ENCODE assay signal across 13 mouse cellular contexts in genomic region chr13:97503391-97503790, GRCm38 (mm10).
"Had no signal": no experiment of that assay in that cellular context is flagged by ENCODE, and none has a peak within 500 bp of the region (broad histone marks: within the 10 kb centered on the region; RNA-seq: fewer than 3 reads in every experiment).

No protein-coding gene starts in this region.

- ATAC-seq: lung, postnatal 0 days; midbrain, embryonic 16.5 days had no signal

- H3K4me3 ChIP-seq: left cerebral cortex, adult 2 months; limb, embryonic 10.5 days; liver, embryonic 15.5 days; midbrain, embryonic 10.5 days; stomach, embryonic 15.5 days had no signal

- DNase-seq: kidney, adult 8-10 months; kidney, postnatal 25 days; lung, adult 2 months; lung, postnatal 4 days; thymus, adult 2 months; thymus, postnatal 25 days had no signal

- H3K27ac ChIP-seq: left cerebral cortex, adult 2 months; limb, embryonic 10.5 days; liver, embryonic 15.5 days; midbrain, embryonic 10.5 days; stomach, embryonic 15.5 days had no signal
